Mouse (Mus musculus): ENCODE results near the gene Arid3a.

The Arid3a gene

GRCm38 (mm10) chr10:79946752-79947322 lies 20.0 kb downstream of the Arid3a start:
- DNase-seq (ENCODE audit: low spot score): no peak

GRCm38 (mm10) chr10:79947502-79947901 lies 20.7 kb downstream of the Arid3a start:
- DNase-seq (ENCODE audit: low spot score): no peak

- DNase-seq (ENCODE audit: low spot score): no peak
Observed at GRCm38 (mm10) chr10:79949873-79950272, 23.0 kb downstream of the Arid3a start.

GRCm38 (mm10) chr10:79950661-79951060 lies 23.8 kb downstream of the Arid3a start:
- DNase-seq (ENCODE audit: low spot score): no peak

- DNase-seq (ENCODE audit: low spot score): peak; percentile 31
Observed at GRCm38 (mm10) chr10:79953946-79954345, 27.1 kb downstream of the Arid3a start.

GRCm38 (mm10) chr10:79955691-79956090 lies 28.8 kb downstream of the Arid3a start:
- DNase-seq (ENCODE audit: low spot score): no peak

- DNase-seq (ENCODE audit: low spot score): no peak
Observed at GRCm38 (mm10) chr10:79956643-79957154, 29.9 kb downstream of the Arid3a start.

- DNase-seq (ENCODE audit: low spot score): peak; percentile 86
Observed at GRCm38 (mm10) chr10:79958140-79958816, 31.4 kb downstream of the Arid3a start.

- peak; percentile 50 for DNase-seq (ENCODE audit: low spot score)
Observed at GRCm38 (mm10) chr10:79959412-79959811, 32.6 kb downstream of the Arid3a start.

GRCm38 (mm10) chr10:79959847-79960601 lies 33.2 kb downstream of the Arid3a start, which contains the start of gene Wdr18:
Gene Wdr18 (plus strand): TSS chr10:79960152.
- DNase-seq (ENCODE audit: low spot score): peak; percentile 100

- DNase-seq (ENCODE audit: low spot score): no peak
Observed at GRCm38 (mm10) chr10:79960671-79961294, 33.9 kb downstream of the Arid3a start.

GRCm38 (mm10) chr10:79964727-79965126 lies 37.9 kb downstream of the Arid3a start:
- no peak for DNase-seq (ENCODE audit: low spot score)

GRCm38 (mm10) chr10:79965325-79965724 lies 38.5 kb downstream of the Arid3a start:
- DNase-seq (ENCODE audit: low spot score): no peak

GRCm38 (mm10) chr10:79966886-79967400 lies 40.1 kb downstream of the Arid3a start:
- peak; percentile 51 for DNase-seq (ENCODE audit: low spot score)

- DNase-seq (ENCODE audit: low spot score): no peak
Observed at GRCm38 (mm10) chr10:79968181-79968580, 41.3 kb downstream of the Arid3a start.

GRCm38 (mm10) chr10:79969124-79969568 lies 42.3 kb downstream of the Arid3a start:
- peak; percentile 59 for DNase-seq (ENCODE audit: low spot score)

GRCm38 (mm10) chr10:79970415-79971182 lies 43.8 kb downstream of the Arid3a start, which contains the start of gene Grin3b:
Gene Grin3b (plus strand): TSS chr10:79970715.
- no peak for DNase-seq (ENCODE audit: low spot score)

GRCm38 (mm10) chr10:79971183-79971497 lies 44.3 kb downstream of the Arid3a start:
- no peak for DNase-seq (ENCODE audit: low spot score)

- no peak for DNase-seq (ENCODE audit: low spot score)
Observed at GRCm38 (mm10) chr10:79972831-79973230, 46.0 kb downstream of the Arid3a start.

- no peak for DNase-seq (ENCODE audit: low spot score)
Observed at GRCm38 (mm10) chr10:79974087-79974486, 47.2 kb downstream of the Arid3a start.

- no peak for DNase-seq (ENCODE audit: low spot score)
Observed at GRCm38 (mm10) chr10:79974668-79975067, 47.8 kb downstream of the Arid3a start.
